Mouse (Mus musculus) bone marrow, adult 2 months (tissue): ENCODE measurements around the gene Sfswap. TPM values are rescaled to one million over a fixed set of nuclear protein-coding genes. Genes with fewer than 3 reads are reported as not detected.
A peak's percentile ranks its signal among the peaks of the same experiment; 100 is the strongest.
"Not testable (repeated sequence)": the region's sequence is repeated elsewhere in the genome, so short reads cannot be mapped to it uniquely, and the experiment has no call there.

ENCODE experiments used
- H3K27ac ChIP-seq: fragments of 200-500 bp; 2 replicates; pipeline ENCODE4 v1.5.1; 2012; ENCODE audit warnings: low read depth, mild to moderate bottlenecking, control low read depth, inconsistent platforms, low read length; ENCODE audit not compliant: control insufficient read depth, poor library complexity, insufficient read depth
- H3K4me1 ChIP-seq: fragments of 200-500 bp; 2 replicates; pipeline ENCODE4 v1.6.1; 2011; ENCODE audit warnings: low read length; ENCODE audit not compliant: control insufficient read depth, insufficient read depth
- H3K4me3 ChIP-seq: fragments of 200-500 bp; replicated peaks from 2 replicates; pipeline ENCODE3; 2011; ENCODE audit warnings: mild to moderate bottlenecking, low read depth, low read length, control low read depth; ENCODE audit not compliant: control insufficient read depth
- CTCF ChIP-seq: fragments of 200-500 bp; IDR thresholded peaks from 2 replicates; pipeline ENCODE4 v1.5.1; 2011; ENCODE audit warnings: low read length, control low read depth; ENCODE audit not compliant: control insufficient read depth, insufficient read depth
- POLR2A ChIP-seq: fragments of 200-500 bp; IDR thresholded peaks from 2 replicates; pipeline ENCODE4 v1.6.1; 2011; ENCODE audit warnings: low read depth, mild to moderate bottlenecking, control low read depth, low read length, borderline replicate concordance; ENCODE audit not compliant: control insufficient read depth
- WGBS: fragments of 180-500 bp; shearing (Covaris S2); methylation state at CpG from one replicate; pipeline ENCODE4 v1.1.7; 2018; 5-methylcytosine and 5-hydroxymethylcytosine counted together
- polyA plus RNA-seq: library from polyadenylated mRNA; stranded (reverse); fragments of >200 nt; gene quantifications from 2 replicates; pipeline ENCODE4 v1.2.4, GENCODE M21; 2011; ENCODE audit warnings: low replicate concordance; ENCODE audit not compliant: missing spikeins, insufficient read depth, insufficient read length

Gene Sfswap
- polyA plus RNA-seq = 61.2 and 111 TPM in 2 replicates

GRCm38 (mm10) chr5:129500722-129501634 lies at the start of gene Sfswap:
TSS of gene Sfswap (plus strand) at chr5:129501221.
- peak within 1 kb of the TSS; percentile 100 for H3K4me3 ChIP-seq
- TF ChIP-seq CTCF = no peak
- 0 out of 2 replicates have a peak, but pooled peaks have one; percentile 37 for TF ChIP-seq POLR2A
- peak within 1 kb of the TSS; percentile 88 for H3K27ac ChIP-seq
- WGBS = under 1% methylated on average over 66 of the region's 66 CpGs
- peaks cover 5% of the 10 kb centered on the region; the same call in 1 of the 2 replicates for H3K4me1 ChIP-seq

- Histone ChIP-seq H3K27ac (no peak overlapping the region), H3K4me3 (no peak overlapping the region), H3K4me1 (no peaks in the 10 kb centered on the region)
- TF ChIP-seq CTCF (no peak), POLR2A (no peak)
- WGBS = 65% methylated on average over 3 of the region's 3 CpGs
Measured at GRCm38 (mm10) chr5:129452561-129452960, 48.5 kb upstream of the Sfswap start.

GRCm38 (mm10) chr5:129454802-129455528 lies 46.1 kb upstream of the Sfswap start:
- Histone ChIP-seq H3K27ac (no peak overlapping the region), H3K4me1 (no peaks in the 10 kb centered on the region), H3K4me3 (no peak overlapping the region)
- 13% methylated on average over 13 of the region's 13 CpGs for WGBS
- no peak for TF ChIP-seq POLR2A
- no peak for TF ChIP-seq CTCF

- Histone ChIP-seq H3K4me3 (no peak overlapping the region), H3K4me1 (no peaks in the 10 kb centered on the region), H3K27ac (no peak overlapping the region)
- WGBS = 24% methylated on average over 2 of the region's 2 CpGs
- TF ChIP-seq POLR2A (no peak), CTCF (no peak)
Measured at GRCm38 (mm10) chr5:129455529-129455896, 45.5 kb upstream of the Sfswap start.

GRCm38 (mm10) chr5:129456579-129457140 lies 44.4 kb upstream of the Sfswap start:
- no peak overlapping the region for H3K4me3 ChIP-seq
- 39% methylated on average over 9 of the region's 9 CpGs for WGBS
- H3K4me1 ChIP-seq = no peaks in the 10 kb centered on the region
- H3K27ac ChIP-seq = no peak overlapping the region
- TF ChIP-seq POLR2A = no peak
- no peak for TF ChIP-seq CTCF

GRCm38 (mm10) chr5:129458109-129458508 lies 42.9 kb upstream of the Sfswap start:
- TF ChIP-seq CTCF (no peak), POLR2A (no peak)
- WGBS = 55% methylated on average over 7 of the region's 7 CpGs
- Histone ChIP-seq H3K27ac (no peak overlapping the region), H3K4me1 (no peaks in the 10 kb centered on the region), H3K4me3 (no peak overlapping the region)

- no peak overlapping the region for H3K27ac ChIP-seq
- no peak overlapping the region for H3K4me3 ChIP-seq
- no peak for TF ChIP-seq CTCF
- TF ChIP-seq POLR2A = no peak
- WGBS = 69% methylated on average over 3 of the region's 3 CpGs
- no peaks in the 10 kb centered on the region for H3K4me1 ChIP-seq
Measured at GRCm38 (mm10) chr5:129458541-129458940, 42.5 kb upstream of the Sfswap start.

- TF ChIP-seq CTCF (no peak), POLR2A (no peak)
- Histone ChIP-seq H3K4me1 (no peaks in the 10 kb centered on the region), H3K27ac (no peak overlapping the region), H3K4me3 (no peak overlapping the region)
- WGBS = 77% methylated on average over 11 of the region's 11 CpGs
Measured at GRCm38 (mm10) chr5:129460798-129461476, 40.1 kb upstream of the Sfswap start.

GRCm38 (mm10) chr5:129463648-129464047 lies 37.4 kb upstream of the Sfswap start:
- H3K4me1 ChIP-seq, H3K4me3 ChIP-seq, H3K27ac ChIP-seq: not testable (repeated sequence)
- WGBS = 4% methylated on average over 9 of the region's 9 CpGs
